Mouse (Mus musculus) induced T-regulatory cell, adult 2 months (primary cell): Measurements from ENCODE around the gene C2cd2.
"Not testable (repeated sequence)": the region's sequence is repeated elsewhere in the genome, so short reads cannot be mapped to it uniquely, and the experiment has no call there.

ENCODE experiments used
- DNase-seq: peaks from one replicate; pipeline ENCODE4 v3.0.0-alpha.2; 2012; ENCODE audit warnings: low read depth

C2cd2 gene

GRCm38 (mm10) chr16:97962151-97962948, at the start of gene C2cd2, which contains the start of gene Zbtb21:
C2cd2 (minus strand) TSS chr16:97962598.
Zbtb21 (minus strand) TSS chr16:97962622.
- DNase-seq: peak; percentile 97

GRCm38 (mm10) chr16:97997383-97997731, 35.0 kb upstream of the C2cd2 start:
- not testable (repeated sequence) for DNase-seq

GRCm38 (mm10) chr16:97996616-97997382, 34.4 kb upstream of the C2cd2 start, which contains the start of gene B230307C23Rik:
B230307C23Rik (plus strand) TSS chr16:97997315.
- peak; percentile 96 for DNase-seq

- no peak for DNase-seq
Measured at GRCm38 (mm10) chr16:97995849-97996615, 33.6 kb upstream of the C2cd2 start.

GRCm38 (mm10) chr16:97992477-97992876, 30.1 kb upstream of the C2cd2 start:
- DNase-seq: not testable (repeated sequence)

- DNase-seq: no peak
Measured at GRCm38 (mm10) chr16:97991517-97991916, 29.1 kb upstream of the C2cd2 start.

- no peak for DNase-seq
Measured at GRCm38 (mm10) chr16:97984589-97984988, 22.2 kb upstream of the C2cd2 start.

- DNase-seq: no peak
Measured at GRCm38 (mm10) chr16:97981362-97981761, 19.0 kb upstream of the C2cd2 start.

GRCm38 (mm10) chr16:97977722-97978121, 15.3 kb upstream of the C2cd2 start:
- no peak for DNase-seq

- DNase-seq: no peak
Measured at GRCm38 (mm10) chr16:97977277-97977676, 14.9 kb upstream of the C2cd2 start.

GRCm38 (mm10) chr16:97963956-97964540, 1.6 kb upstream of the C2cd2 start:
- peak; percentile 64 for DNase-seq

- DNase-seq: no peak
Measured at GRCm38 (mm10) chr16:97961381-97962150, 832 bp downstream of the C2cd2 start.

GRCm38 (mm10) chr16:97960348-97960747, 2.0 kb downstream of the C2cd2 start:
- DNase-seq: no peak

- no peak for DNase-seq
Measured at GRCm38 (mm10) chr16:97958401-97958973, 3.9 kb downstream of the C2cd2 start.

- DNase-seq: no peak
Measured at GRCm38 (mm10) chr16:97957626-97958025, 4.8 kb downstream of the C2cd2 start.

- DNase-seq: no peak
Measured at GRCm38 (mm10) chr16:97956011-97956410, 6.4 kb downstream of the C2cd2 start.

- no peak for DNase-seq
Measured at GRCm38 (mm10) chr16:97953300-97953699, 9.1 kb downstream of the C2cd2 start.

- no peak for DNase-seq
Measured at GRCm38 (mm10) chr16:97952801-97953200, 9.6 kb downstream of the C2cd2 start.

- DNase-seq: no peak
Measured at GRCm38 (mm10) chr16:97952371-97952770, 10.0 kb downstream of the C2cd2 start.

- no peak for DNase-seq
Measured at GRCm38 (mm10) chr16:97950061-97950460, 12.3 kb downstream of the C2cd2 start.

GRCm38 (mm10) chr16:97948836-97949235, 13.6 kb downstream of the C2cd2 start:
- peak; percentile 16 for DNase-seq
